Mouse (Mus musculus): ENCODE data around the gene Aqp11.

DNA sequence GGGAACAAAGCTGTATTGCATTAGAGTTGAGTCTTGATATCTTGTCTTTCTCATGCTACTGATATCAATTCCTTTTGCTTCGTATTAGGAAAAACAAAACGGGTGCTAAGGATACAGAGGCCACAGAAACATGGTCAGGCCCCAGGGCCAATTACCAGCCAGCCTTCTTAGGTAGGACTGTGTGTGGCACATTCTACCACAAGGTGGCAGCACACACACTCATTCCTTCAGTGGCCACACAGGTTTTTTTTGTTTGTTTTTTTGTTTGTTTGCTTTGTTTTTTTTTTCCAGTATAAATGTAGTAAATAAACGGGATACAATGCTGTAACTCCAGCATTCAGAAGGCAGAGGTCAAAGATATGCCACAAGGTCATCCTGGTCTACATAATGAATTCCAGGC lies 7.2 kb upstream of the Aqp11 start:
- TF ChIP-seq NANOG (IDR thresholded peaks at IDR 0.05; ENCODE audit: borderline replicate concordance, low read length): no peak
- TF ChIP-seq CTCF (conservative IDR thresholded peaks at IDR 0.05; ENCODE audit: low read length): peak; percentile 61
- TF ChIP-seq POU5F1 (IDR thresholded peaks at IDR 0.05; ENCODE audit: borderline replicate concordance, low read length): no peak
